Mouse (Mus musculus) embryonic facial prominence, embryonic 11.5 days (tissue): ENCODE data around the gene Ldb1. TPM values are rescaled to one million over a fixed set of nuclear protein-coding genes. Genes with fewer than 3 reads are reported as not detected.
A peak's percentile ranks its signal among the peaks of the same experiment; 100 is the strongest.

Experiments used
- ATAC-seq: fragments of 200-750 bp; cut with Nextera tagmentation; replicated peaks from 2 replicates; pipeline ENCODE4 v1.8.0; 2017; ENCODE audit warnings: low read depth; ENCODE audit not compliant: insufficient number of reproducible peaks, low FRiP score, low TSS enrichment
- DNase-seq: peaks from one replicate; pipeline ENCODE4 v3.0.0-alpha.2; 2015; ENCODE audit warnings: low spot score
- H3K27ac ChIP-seq: fragments of 300-500 bp; sonication (generic); replicated peaks from 2 replicates; pipeline ENCODE4 v1.5.1; 2014; ENCODE audit warnings: mild to moderate bottlenecking, low read depth, low read length, control low read depth
- H3K27me3 ChIP-seq: fragments of 300-500 bp; sonication (generic); 2 replicates; pipeline ENCODE4 v1.6.1; 2014; ENCODE audit warnings: mild to moderate bottlenecking, low read length, moderate library complexity, mixed read lengths; ENCODE audit not compliant: control insufficient read depth, insufficient read depth
- H3K36me3 ChIP-seq: fragments of 300-500 bp; sonication (generic); replicated peaks from 2 replicates; pipeline ENCODE4 v1.6.1; 2014; ENCODE audit warnings: low read depth, mild to moderate bottlenecking, low read length, moderate library complexity, mixed read lengths; ENCODE audit not compliant: control insufficient read depth, insufficient read depth
- H3K4me1 ChIP-seq: fragments of 300-500 bp; sonication (generic); 2 replicates; pipeline ENCODE4 v1.6.1; 2014; ENCODE audit warnings: low read length, mixed read lengths; ENCODE audit not compliant: control insufficient read depth, insufficient read depth
- H3K4me2 ChIP-seq: fragments of 300-500 bp; sonication (generic); 2 replicates; pipeline ENCODE4 v1.6.1; 2014; ENCODE audit warnings: low read depth, mild to moderate bottlenecking, control low read depth, low read length, moderate library complexity
- H3K4me3 ChIP-seq: fragments of 300-500 bp; sonication (generic); 2 replicates; pipeline ENCODE4 v1.5.1; 2014; ENCODE audit warnings: low read depth, low read length, control low read depth
- H3K9ac ChIP-seq: fragments of 300-500 bp; sonication (generic); replicated peaks from 2 replicates; pipeline ENCODE4 v1.6.1; 2014; ENCODE audit warnings: mild to moderate bottlenecking, control low read depth, low read length
- H3K9me3 ChIP-seq: fragments of 300-500 bp; sonication (generic); replicated peaks from 2 replicates; pipeline ENCODE4 v1.6.1; 2016; ENCODE audit warnings: mild to moderate bottlenecking, low read length, inconsistent platforms, mixed read lengths; ENCODE audit not compliant: control insufficient read depth
- WGBS: fragments of 180-500 bp; shearing (Covaris S2); extraction: QIAGEN DNeasy Blood & Tissue Kit; methylation state at CpG from one replicate; pipeline ENCODE4 v1.1.7; 2014; 5-methylcytosine and 5-hydroxymethylcytosine counted together
- polyA plus RNA-seq: library from polyadenylated mRNA; unstranded; fragments of >200 nt; fragmentation: Nextera tagmentation; extraction: Ambion mirVana; gene quantifications from 2 replicates; pipeline ENCODE4 v1.2.1, GENCODE M21; 2014

Ldb1 gene
- polyA plus RNA-seq, 1 experiment from 2014 or later, result 80.7 TPM

- Histone ChIP-seq H3K27ac (peak overlapping the region; percentile 85), H3K4me3 (peak overlapping the region; percentile 85), H3K9me3 (no peaks in the 10 kb centered on the region), H3K36me3 (peaks cover 24% of the 10 kb centered on the region), H3K27me3 (no peaks in the 10 kb centered on the region), H3K4me2 (peak overlapping the region; percentile 96), H3K4me1 (peaks cover 11% of the 10 kb centered on the region), H3K9ac (peak overlapping the region; percentile 98)
- DNase-seq (peak; percentile 17), ATAC-seq (0 out of 2 replicates have a peak, but pooled peaks have one; percentile 15)
- 0% methylated on average over 17 of the region's 17 CpGs for WGBS
These were observed 6.2 kb downstream of the Ldb1 start for GRCm38 (mm10) chr19:46038851-46039260.

DNA sequence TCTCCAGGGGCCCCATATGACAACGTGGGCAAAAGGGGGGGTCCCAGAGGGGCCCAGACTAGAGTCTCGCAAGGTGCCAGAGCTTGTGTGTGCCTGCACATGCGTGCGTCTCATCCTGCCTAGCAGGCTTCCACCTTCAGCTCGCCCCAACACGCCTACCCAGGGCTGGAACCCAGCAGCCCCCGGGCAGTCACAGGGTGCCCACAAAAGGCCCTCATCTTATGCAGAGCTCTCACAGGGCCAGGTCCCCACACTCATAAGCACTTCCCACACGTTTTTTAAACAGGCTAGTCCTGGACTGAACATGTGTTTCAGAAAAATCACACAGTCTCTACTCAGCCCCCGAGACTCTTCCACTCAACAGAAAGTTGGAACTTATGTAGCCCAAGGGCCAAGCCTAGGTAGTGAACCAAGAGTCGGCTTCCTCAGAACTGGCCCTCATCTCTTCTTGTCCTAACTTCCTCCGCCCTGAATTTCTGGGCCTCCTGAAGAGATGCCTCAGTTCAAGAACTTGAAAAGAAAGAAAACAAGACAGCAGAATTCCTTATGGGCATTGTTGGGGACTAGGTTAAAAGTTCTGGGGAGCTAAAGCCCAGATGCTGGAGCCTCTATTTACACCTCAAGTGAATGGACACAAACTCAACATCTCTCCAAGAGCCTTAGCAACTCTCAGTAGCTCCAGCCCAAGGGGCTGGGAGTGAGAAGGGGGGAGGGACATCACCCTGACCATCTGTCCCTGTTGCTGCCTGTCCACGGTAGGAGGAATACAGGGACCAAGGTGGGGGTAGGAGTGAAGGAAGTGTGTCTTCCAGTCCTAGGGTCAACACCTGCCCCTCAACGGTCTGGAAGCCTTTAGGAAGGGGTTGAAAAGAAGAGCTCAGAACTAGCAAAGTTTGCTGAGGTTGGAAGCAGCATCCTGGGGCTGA is 6.8 kb downstream of the Ldb1 start:
- H3K27ac ChIP-seq, result peak overlapping the region; percentile 85
- DNase-seq (no peak), ATAC-seq (no peak)
- 22% methylated on average over 13 of the region's 13 CpGs for WGBS
- peaks cover 6% of the 10 kb centered on the region for H3K4me1 ChIP-seq
- H3K4me2 ChIP-seq, result peak overlapping the region; percentile 96
- H3K27me3 ChIP-seq, result no peaks in the 10 kb centered on the region
- peak overlapping the region; percentile 98 for H3K9ac ChIP-seq
- peaks cover 24% of the 10 kb centered on the region for H3K36me3 ChIP-seq
- peak overlapping the region; percentile 85 for H3K4me3 ChIP-seq
- H3K9me3 ChIP-seq, result no peaks in the 10 kb centered on the region

DNA sequence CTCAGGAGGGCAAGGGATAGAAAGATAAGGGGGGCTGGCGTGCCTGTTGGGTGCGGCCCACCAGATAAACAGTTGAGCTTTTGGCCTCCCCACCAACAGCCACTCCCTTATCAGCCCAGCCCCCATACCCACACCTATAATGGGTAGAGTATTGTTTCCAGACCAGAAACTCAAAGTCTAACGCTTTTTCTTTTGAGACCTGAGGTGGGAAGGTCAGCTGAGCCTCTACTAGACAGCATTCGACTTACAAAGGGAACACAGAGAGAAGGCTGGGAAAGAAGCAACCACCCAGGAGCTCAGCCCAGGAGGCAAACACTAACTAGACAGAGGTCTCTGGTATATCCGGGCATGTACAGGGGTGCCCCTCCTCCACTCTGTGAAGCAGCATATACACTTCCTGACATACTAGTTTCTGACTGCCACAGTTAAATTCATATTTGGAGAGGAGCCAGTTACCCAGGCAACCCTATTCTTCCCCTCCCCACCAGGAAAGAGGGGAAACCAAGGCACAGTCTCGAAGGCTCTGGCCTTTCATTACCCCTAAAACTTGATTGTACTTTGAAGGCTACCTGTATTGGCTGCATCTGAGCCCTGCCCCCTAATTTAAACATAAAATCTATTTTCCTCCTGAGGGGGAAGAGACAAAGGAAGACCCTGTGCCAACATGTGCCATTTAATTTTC is 7.6 kb downstream of the Ldb1 start:
- H3K36me3 ChIP-seq, result peaks cover 27% of the 10 kb centered on the region
- H3K4me3 ChIP-seq, result peak overlapping the region; percentile 85
- no peaks in the 10 kb centered on the region for H3K9me3 ChIP-seq
- DNase-seq (no peak), ATAC-seq (no peak)
- H3K4me2 ChIP-seq, result peak overlapping the region; percentile 96
- H3K27me3 ChIP-seq, result no peaks in the 10 kb centered on the region
- peaks cover 6% of the 10 kb centered on the region for H3K4me1 ChIP-seq
- 36% methylated on average over 6 of the region's 6 CpGs for WGBS
- H3K9ac ChIP-seq, result peak overlapping the region; percentile 98
- H3K27ac ChIP-seq, result peak overlapping the region; percentile 22; the same call in 1 of the 2 replicates

GRCm38 (mm10) chr19:46036477-46037242 is 8.4 kb downstream of the Ldb1 start:
- Histone ChIP-seq H3K27me3 (no peaks in the 10 kb centered on the region), H3K9ac (peak overlapping the region; percentile 19), H3K9me3 (no peaks in the 10 kb centered on the region), H3K4me2 (peak overlapping the region; percentile 96), H3K4me3 (peak overlapping the region; percentile 85), H3K4me1 (peaks cover 6% of the 10 kb centered on the region), H3K27ac (peak overlapping the region; percentile 22; the same call in 1 of the 2 replicates), H3K36me3 (peaks cover 34% of the 10 kb centered on the region)
- ATAC-seq (no peak), DNase-seq (peak; percentile 51)
- WGBS, result 73% methylated on average over 13 of the region's 13 CpGs

- no peak overlapping the region for H3K27ac ChIP-seq
- no peak overlapping the region; the same call in 1 of the 2 replicates for H3K9ac ChIP-seq
- H3K27me3 ChIP-seq, result no peaks in the 10 kb centered on the region
- H3K4me3 ChIP-seq, result no peak overlapping the region
- DNase-seq (no peak), ATAC-seq (no peak)
- H3K4me2 ChIP-seq, result no peak overlapping the region
- WGBS, result 88% methylated on average over 13 of the region's 13 CpGs
- H3K36me3 ChIP-seq, result peaks cover 36% of the 10 kb centered on the region
- peaks cover 6% of the 10 kb centered on the region for H3K4me1 ChIP-seq
- H3K9me3 ChIP-seq, result no peaks in the 10 kb centered on the region
These were observed 9.0 kb downstream of the Ldb1 start for GRCm38 (mm10) chr19:46035971-46036370.

GRCm38 (mm10) chr19:46033911-46034310 is 11.1 kb downstream of the Ldb1 start:
- H3K4me2 ChIP-seq, result no peak overlapping the region
- peaks cover 36% of the 10 kb centered on the region for H3K36me3 ChIP-seq
- H3K27ac ChIP-seq, result no peak overlapping the region
- 94% methylated on average over 11 of the region's 11 CpGs for WGBS
- DNase-seq (no peak), ATAC-seq (no peak)
- H3K4me3 ChIP-seq, result no peak overlapping the region
- no peak overlapping the region for H3K9ac ChIP-seq
- no peaks in the 10 kb centered on the region for H3K9me3 ChIP-seq
- no peaks in the 10 kb centered on the region for H3K27me3 ChIP-seq
- H3K4me1 ChIP-seq, result no peaks in the 10 kb centered on the region; the same call in 1 of the 2 replicates

GRCm38 (mm10) chr19:46032731-46033510 is 12.1 kb downstream of the Ldb1 start:
- Histone ChIP-seq H3K9me3 (no peaks in the 10 kb centered on the region), H3K36me3 (peaks cover 36% of the 10 kb centered on the region), H3K4me3 (no peak overlapping the region), H3K27ac (no peak overlapping the region), H3K9ac (no peak overlapping the region), H3K4me1 (no peaks in the 10 kb centered on the region), H3K4me2 (no peak overlapping the region), H3K27me3 (no peaks in the 10 kb centered on the region)
- WGBS, result 90% methylated on average over 26 of the region's 26 CpGs
- ATAC-seq (no peak), DNase-seq (no peak)
